Mouse (Mus musculus) cerebellum, adult (tissue): ENCODE results near the gene Gen1.

Experiments used
- ATAC-seq: cut with Nextera tagmentation; 2 replicates; pipeline ENCODE4 v1.9.2; 2017; ENCODE audit warnings: mild to moderate bottlenecking, moderate library complexity, mixed read lengths; ENCODE audit not compliant: insufficient number of reproducible peaks, low FRiP score, low TSS enrichment

The Gen1 gene

GRCm38 (mm10) chr12:11265382-11266281 is at the start of gene Gen1, which contains the start of gene Smc6:
TSS of gene Gen1 (minus strand) at chr12:11265801.
TSS of gene Smc6 (plus strand) at chr12:11265886.
- peak; percentile 90 for ATAC-seq

- ATAC-seq: no peak
Measured at GRCm38 (mm10) chr12:11313840-11314239, 48.2 kb upstream of the Gen1 start.

GRCm38 (mm10) chr12:11311106-11311505 is 45.5 kb upstream of the Gen1 start:
- ATAC-seq: no peak

DNA sequence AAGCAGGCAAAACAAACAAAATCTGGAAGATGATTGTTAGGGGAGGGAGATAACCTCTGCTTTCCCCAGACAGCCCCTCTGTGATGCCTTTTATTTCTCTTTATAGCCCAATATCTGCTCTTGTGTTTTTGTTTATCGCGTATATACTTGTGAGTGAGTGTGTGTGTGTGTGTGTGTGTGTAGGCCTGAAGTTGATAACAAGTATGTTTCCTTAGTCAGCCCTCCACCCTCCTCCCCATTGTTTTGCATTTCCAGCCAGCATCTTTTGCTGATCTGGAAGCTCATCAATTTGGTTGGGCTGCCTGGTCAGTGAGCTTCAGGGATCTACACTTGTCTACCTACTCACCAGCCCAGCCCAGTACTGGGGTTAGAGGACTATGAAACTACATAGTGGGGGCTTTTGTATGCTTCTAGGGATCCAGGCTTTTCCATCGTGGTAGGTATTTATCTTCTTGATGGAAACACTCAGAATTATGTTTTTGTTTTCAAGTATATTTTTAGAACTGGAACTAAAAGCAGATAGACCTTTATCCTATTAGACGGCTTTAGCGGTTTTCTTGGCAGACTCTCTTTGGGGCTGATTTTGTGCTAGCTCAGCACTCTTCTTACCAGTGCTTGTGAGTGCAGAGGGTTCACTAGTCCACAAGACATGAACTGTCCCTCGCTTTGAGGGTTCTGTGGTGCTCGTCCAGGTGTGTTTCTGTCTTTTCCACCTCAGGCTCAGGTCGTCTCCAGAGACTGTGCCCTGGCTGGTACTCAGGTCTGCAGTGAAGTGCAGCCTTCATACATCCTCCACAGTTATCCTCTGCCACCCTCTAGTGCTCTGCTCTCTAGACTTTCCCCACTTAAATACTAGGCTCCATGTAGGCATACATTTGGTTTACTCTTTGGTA is 41.4 kb upstream of the Gen1 start:
- ATAC-seq: no peak

GRCm38 (mm10) chr12:11300858-11301257 is 35.3 kb upstream of the Gen1 start:
- ATAC-seq: no peak

DNA sequence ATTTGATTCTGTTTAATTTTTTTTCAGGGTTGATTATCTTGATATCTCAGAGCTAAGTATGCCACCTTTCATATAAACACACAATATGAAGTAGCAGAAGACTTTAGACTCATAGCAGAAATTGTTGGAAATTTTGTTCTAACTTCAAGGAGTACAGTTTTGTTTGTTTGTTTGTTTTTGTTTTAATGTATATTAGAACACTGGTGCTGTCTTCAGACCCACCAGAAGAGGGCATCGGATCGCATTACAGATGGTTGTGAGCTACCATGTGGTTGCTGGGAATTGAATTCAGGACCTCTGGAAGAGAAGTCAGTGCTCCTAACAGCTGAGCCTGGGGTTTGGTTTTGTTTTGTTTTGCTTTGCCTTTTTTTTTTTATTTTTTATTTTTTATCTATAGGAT is 20.8 kb upstream of the Gen1 start:
- no peak for ATAC-seq

DNA sequence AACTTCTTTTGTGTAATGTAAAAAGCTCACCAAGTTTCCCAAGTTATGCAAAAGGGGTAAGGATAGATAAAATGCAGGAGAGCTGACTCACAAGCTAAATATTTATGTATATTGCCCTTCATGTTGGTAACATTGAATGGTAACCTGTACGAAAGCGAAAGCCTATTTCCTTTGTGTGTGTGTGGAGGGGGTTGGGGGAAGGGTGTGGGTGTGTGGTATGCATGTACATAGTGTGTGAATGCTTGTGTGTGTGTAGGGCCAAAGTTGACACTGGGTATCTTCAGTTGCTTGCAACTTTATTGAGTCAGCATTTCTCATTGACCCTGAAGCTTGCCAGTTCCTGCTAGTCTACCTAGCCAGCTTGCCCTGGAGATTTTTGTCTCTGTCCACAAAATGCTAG is 16.0 kb upstream of the Gen1 start:
- no peak for ATAC-seq

GRCm38 (mm10) chr12:11279886-11280285 is 14.3 kb upstream of the Gen1 start:
- no peak for ATAC-seq

DNA sequence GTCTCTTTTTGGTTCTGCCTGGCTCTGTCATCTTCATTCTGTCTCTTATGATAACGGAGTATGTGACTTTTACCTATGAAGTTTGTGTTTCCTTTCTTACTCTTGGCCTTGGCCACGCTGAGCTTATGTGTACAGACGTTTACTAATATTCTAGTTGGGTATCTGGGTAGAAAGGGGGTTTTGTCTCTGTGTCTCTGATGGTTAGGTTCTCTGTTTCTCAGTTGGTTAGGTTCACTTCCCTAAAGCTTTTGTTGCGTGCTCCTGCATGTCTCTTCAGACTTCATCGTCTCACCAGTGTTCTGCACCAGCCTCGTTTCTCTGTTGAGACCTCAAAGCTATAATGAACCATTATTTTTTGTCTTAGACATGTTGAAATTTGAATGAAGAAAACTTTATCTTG is 11.6 kb upstream of the Gen1 start:
- no peak for ATAC-seq

- ATAC-seq: no peak
Measured at GRCm38 (mm10) chr12:11276632-11277031, 11.0 kb upstream of the Gen1 start.

DNA sequence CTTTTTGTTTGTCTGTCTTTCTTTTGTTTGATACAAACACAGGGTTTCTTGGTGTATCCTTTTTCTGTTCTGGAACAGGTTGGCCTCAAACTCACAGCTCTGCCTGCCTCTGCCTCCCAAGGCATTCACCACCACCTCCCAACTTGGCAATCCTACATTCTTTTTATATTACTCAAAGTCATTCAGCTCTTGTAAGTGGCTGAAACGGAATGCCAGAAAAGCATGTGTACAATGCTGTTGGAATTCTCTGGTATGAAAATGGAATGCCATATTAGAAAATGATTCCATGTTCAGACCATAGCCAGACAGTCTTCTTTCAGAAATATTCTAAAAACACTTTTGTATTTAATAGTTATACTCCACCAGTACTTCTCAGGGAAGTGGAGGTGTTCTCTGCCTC is 7.6 kb upstream of the Gen1 start:
- ATAC-seq: no peak

GRCm38 (mm10) chr12:11272568-11272967 is 7.0 kb upstream of the Gen1 start:
- ATAC-seq: no peak

- no peak for ATAC-seq
Measured at GRCm38 (mm10) chr12:11267030-11267429, 1.4 kb upstream of the Gen1 start.

DNA sequence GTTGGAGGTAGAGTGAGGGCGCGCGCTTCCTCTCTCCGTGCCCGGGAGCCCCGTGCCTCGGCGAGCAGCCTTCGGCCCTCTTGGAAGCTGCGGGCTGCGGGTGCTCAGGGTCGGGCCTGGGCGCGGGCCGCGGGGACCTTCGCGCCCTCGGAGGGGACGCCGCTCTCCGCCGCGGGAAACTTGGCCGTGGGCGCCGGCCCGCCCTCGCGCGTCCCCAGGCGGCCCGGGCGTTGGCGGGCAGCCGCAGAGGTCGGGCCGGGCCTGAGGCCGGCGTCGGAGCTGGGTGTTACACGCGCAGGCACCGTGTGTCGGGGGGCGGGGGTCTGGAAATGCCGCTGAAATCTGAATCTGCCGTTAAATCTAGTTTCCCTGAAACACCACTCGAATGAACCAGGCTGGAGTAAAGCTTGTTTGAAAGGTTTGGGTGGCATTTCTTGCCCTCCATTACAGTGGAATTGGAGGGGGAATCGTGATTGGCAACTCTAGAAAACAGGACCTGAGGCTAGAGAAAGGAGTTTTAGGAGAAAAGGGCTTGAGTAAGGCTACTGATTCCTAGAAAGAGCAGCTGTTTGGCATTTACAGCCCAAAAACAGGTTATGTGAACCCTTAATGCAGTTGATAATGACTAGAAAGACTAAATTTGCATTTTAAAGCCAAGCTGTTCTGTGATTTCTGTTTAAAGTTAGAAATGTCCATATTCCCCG is 833 bp upstream of the Gen1 start:
- ATAC-seq: peak; percentile 74

DNA sequence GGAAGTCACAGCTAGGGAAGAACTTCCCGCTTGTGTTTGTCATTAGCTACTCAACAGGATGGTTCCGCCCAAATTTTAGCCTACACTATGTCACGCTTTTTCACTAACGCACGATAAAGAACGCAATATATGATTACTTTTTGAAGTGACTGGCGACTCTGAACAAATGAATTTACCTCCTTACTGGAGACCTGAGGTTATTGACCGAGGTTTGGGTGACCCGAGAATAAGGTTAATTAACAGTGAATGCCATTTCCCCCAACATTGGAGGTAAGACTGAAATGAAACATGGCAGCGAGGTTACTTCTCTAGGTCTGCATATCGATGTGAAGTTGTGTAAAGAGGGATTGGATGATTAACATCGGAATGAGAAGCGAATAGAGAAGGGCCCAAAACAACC is 706 bp downstream of the Gen1 start:
- no peak for ATAC-seq

DNA sequence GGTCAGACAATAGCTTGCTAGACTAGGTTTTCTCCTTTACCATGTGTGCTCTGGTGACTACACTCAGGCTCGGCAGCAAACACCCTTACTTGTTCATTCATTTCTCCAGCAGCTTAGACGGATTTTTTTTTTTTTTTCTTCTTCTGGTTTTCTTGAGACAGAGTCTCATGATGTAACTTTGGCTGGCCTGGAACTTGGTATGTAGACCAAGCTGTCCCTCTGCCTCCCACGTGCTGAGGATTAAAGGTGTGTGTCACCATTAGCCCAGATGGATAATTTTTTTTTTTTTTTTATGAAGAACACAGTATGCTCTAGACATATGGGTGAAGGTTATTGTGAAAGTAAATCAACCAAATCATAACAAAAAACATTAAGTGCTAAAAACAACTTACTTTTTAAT is 15.3 kb downstream of the Gen1 start:
- ATAC-seq: no peak

DNA sequence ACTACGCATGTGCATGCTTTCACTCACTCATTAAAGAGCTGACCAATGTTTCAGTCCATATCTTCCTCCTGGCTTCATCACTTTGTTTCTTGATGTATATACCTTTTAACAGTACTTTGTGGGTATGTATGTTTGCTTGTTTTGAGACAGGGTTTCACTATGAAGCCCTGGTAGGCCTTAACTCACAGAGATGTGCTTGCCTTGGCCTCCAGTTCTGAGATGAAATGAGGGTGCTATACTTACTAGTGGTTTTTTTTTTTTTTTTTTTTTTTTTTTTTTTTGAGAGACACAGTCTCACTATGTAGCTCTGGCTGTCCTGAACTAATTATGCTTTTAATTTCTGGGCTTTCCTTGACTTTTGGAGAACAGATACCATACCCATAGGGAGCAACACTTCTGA is 18.1 kb downstream of the Gen1 start:
- no peak for ATAC-seq

- ATAC-seq: no peak
Measured at GRCm38 (mm10) chr12:11235996-11236395, 29.6 kb downstream of the Gen1 start.

GRCm38 (mm10) chr12:11230267-11230666 is 35.3 kb downstream of the Gen1 start:
- no peak for ATAC-seq

DNA sequence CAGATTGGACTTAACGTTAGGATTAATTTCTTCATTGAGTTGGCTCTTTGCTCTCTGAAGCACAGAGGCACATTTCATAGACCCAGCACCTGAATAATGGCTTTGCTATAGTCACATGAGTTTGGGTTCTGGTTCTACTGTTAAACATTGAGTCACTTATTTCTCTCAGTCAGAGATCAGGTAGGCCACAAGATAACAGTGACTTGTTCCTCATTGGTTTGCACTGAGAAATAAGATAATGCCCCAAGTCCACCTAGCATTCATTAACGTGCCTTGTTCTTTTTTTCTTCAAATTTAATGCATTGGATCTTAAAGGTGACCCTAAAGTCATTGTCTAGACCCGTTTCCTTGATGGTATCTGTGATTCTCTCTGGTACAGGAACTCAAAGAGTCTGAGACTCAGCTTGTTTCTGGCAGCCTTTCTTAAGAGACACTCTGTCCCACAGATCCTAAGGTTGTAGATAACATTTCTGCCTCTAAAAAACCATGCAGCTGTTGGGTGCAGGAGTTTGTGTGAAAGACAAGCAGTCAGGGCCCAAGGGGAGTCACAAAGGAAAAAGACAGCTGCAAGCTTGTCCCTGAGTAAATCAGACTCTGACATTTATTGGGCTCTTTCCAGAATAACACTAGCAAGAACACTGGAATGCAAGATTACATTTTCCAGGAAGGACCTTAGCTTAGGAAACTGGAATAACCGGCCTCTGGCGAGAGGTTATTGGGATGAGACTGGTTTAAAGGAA is 38.9 kb downstream of the Gen1 start:
- ATAC-seq: no peak
